Mouse (Mus musculus) CH12.LX (cell line): ENCODE data around the gene Elovl3. TPM values are rescaled to one million over a fixed set of nuclear protein-coding genes. Genes with fewer than 3 reads are reported as not detected.

Experiments
- DNase-seq: peaks from one replicate; pipeline ENCODE4 v3.0.0-alpha.2; 2013; ENCODE audit errors: extremely low read depth
- H3K27ac ChIP-seq: 2 replicates; pipeline ENCODE4 v1.5.1; 2012; ENCODE audit warnings: low read depth, mild to moderate bottlenecking, control low read depth, moderate library complexity; ENCODE audit not compliant: insufficient read depth
- H3K27me3 ChIP-seq: replicated peaks from 2 replicates; pipeline ENCODE3; 2012; ENCODE audit warnings: inconsistent platforms
- H3K36me3 ChIP-seq, 2 experiments: replicated peaks in 1 of 2; 2 replicates each; pipeline versions ENCODE3 to v1.6.1; 2012; ENCODE audit warnings: inconsistent platforms in 1 of 2, low read length in 1 of 2, mild to moderate bottlenecking in 1 of 2, mixed read lengths in 1 of 2, moderate library complexity in 1 of 2; ENCODE audit not compliant: control insufficient read depth in 1 of 2, insufficient read depth in 1 of 2
- H3K4me1 ChIP-seq, 2 experiments: 2 replicates each; pipeline ENCODE4 v1.6.1; 2012; ENCODE audit warnings: inconsistent platforms in 1 of 2, moderate library complexity in 1 of 2; ENCODE audit not compliant: insufficient read depth in 2 of 2, control insufficient read depth in 1 of 2
- H3K4me2 ChIP-seq: 2 replicates; pipeline ENCODE4 v1.6.1; 2012; ENCODE audit warnings: low read depth, mild to moderate bottlenecking, control low read depth; ENCODE audit not compliant: poor library complexity, insufficient read depth, severe bottlenecking
- H3K4me3 ChIP-seq, 3 experiments: fragments of 150-350 bp in 1 of 3; sonication (generic) in 1 of 3; replicated peaks in 1 of 3; 2 replicates each; pipeline versions ENCODE3 to v1.5.1; 2011 to 2012; ENCODE audit warnings: low read depth in 2 of 3, low read length in 2 of 3, mild to moderate bottlenecking in 2 of 3, moderate library complexity in 2 of 3, control low read depth in 1 of 3, improper control_type of control experiment in 1 of 3, inconsistent platforms in 1 of 3, mixed read lengths in 1 of 3; ENCODE audit not compliant: poor library complexity in 1 of 3
- H3K79me2 ChIP-seq: replicated peaks from 2 replicates; pipeline ENCODE4 v1.6.1; 2012; ENCODE audit warnings: mild to moderate bottlenecking, moderate library complexity; ENCODE audit not compliant: control insufficient read depth, poor library complexity, insufficient read depth, severe bottlenecking; ENCODE audit errors: extremely low read depth
- H3K9ac ChIP-seq: 2 replicates; pipeline ENCODE4 v1.6.1; 2012; ENCODE audit warnings: low read depth, mild to moderate bottlenecking, control low read depth, moderate library complexity; ENCODE audit not compliant: insufficient read depth
- H3K9me3 ChIP-seq: replicated peaks from 2 replicates; pipeline ENCODE3; 2012; ENCODE audit warnings: low read length, inconsistent platforms, mixed read lengths
- CHD2 ChIP-seq: IDR thresholded peaks from 2 replicates; pipeline ENCODE4 v1.6.1; 2011; ENCODE audit warnings: low read length, improper control_type of control experiment
- CTCF ChIP-seq, 2 experiments: IDR thresholded peaks in 1 of 2; conservative IDR thresholded peaks in 1 of 2; 2 replicates each; pipeline ENCODE4 v1.5.1; 2011 to 2012; ENCODE audit warnings: low read depth in 2 of 2, low read length in 2 of 2, improper control_type of control experiment in 1 of 2, inconsistent platforms in 1 of 2, mild to moderate bottlenecking in 1 of 2, moderate library complexity in 1 of 2
- E2F4 ChIP-seq: IDR thresholded peaks from 2 replicates; pipeline ENCODE4 v1.6.1; 2011; ENCODE audit warnings: low read depth, low read length, improper control_type of control experiment; ENCODE audit not compliant: insufficient replicate concordance
- ELF1 ChIP-seq: IDR thresholded peaks from 2 replicates; pipeline ENCODE4 v1.6.1; 2014; ENCODE audit warnings: low read depth, mild to moderate bottlenecking, inconsistent platforms, low read length, improper control_type of control experiment
- EP300 ChIP-seq: IDR thresholded peaks from 2 replicates; pipeline ENCODE4 v1.6.1; 2011; ENCODE audit warnings: low read length, improper control_type of control experiment
- GABPA ChIP-seq: IDR thresholded peaks from 2 replicates; pipeline ENCODE4 v1.6.1; 2012; ENCODE audit warnings: low read depth, low read length, improper control_type of control experiment, inconsistent platforms; ENCODE audit not compliant: insufficient replicate concordance
- HCFC1 ChIP-seq: IDR thresholded peaks from 2 replicates; pipeline ENCODE4 v1.6.1; 2012; ENCODE audit warnings: low read depth, mild to moderate bottlenecking, inconsistent platforms, low read length, improper control_type of control experiment
- IRF4 ChIP-seq: IDR thresholded peaks from 2 replicates; pipeline ENCODE4 v1.6.1; 2014; ENCODE audit warnings: low read depth, mild to moderate bottlenecking, inconsistent platforms, low read length, improper control_type of control experiment
- JUN ChIP-seq: IDR thresholded peaks from 2 replicates; pipeline ENCODE4 v1.6.1; 2011; ENCODE audit warnings: low read depth, mild to moderate bottlenecking, low read length, improper control_type of control experiment, moderate library complexity; ENCODE audit not compliant: insufficient read depth
- JUND ChIP-seq: conservative IDR thresholded peaks from 2 replicates; pipeline ENCODE4 v1.6.1; 2011; ENCODE audit warnings: low read depth, low read length, improper control_type of control experiment
- MAFK ChIP-seq: IDR thresholded peaks from 2 replicates; pipeline ENCODE4 v1.6.1; 2011; ENCODE audit warnings: low read length, improper control_type of control experiment; ENCODE audit not compliant: insufficient replicate concordance
- MAX ChIP-seq: IDR thresholded peaks from 2 replicates; pipeline ENCODE4 v1.6.1; 2011; ENCODE audit warnings: low read length, improper control_type of control experiment
- MAZ ChIP-seq: IDR thresholded peaks from 2 replicates; pipeline ENCODE4 v1.6.1; 2012; ENCODE audit warnings: low read depth, mild to moderate bottlenecking, inconsistent platforms, low read length, improper control_type of control experiment, moderate library complexity
- MEF2A ChIP-seq: IDR thresholded peaks from 2 replicates; pipeline ENCODE4 v1.6.1; 2014; ENCODE audit warnings: low read depth, mild to moderate bottlenecking, inconsistent platforms, low read length, improper control_type of control experiment, borderline replicate concordance
- MXI1 ChIP-seq: IDR thresholded peaks from 2 replicates; pipeline ENCODE4 v1.6.1; 2011; ENCODE audit warnings: mild to moderate bottlenecking, low read depth, low read length, improper control_type of control experiment
- NRF1 ChIP-seq: IDR thresholded peaks from 2 replicates; pipeline ENCODE4 v1.6.1; 2014; ENCODE audit warnings: low read depth, mild to moderate bottlenecking, inconsistent platforms, low read length, improper control_type of control experiment, moderate library complexity
- POLR2A ChIP-seq: IDR thresholded peaks from 2 replicates; pipeline ENCODE4 v1.6.1; 2011; ENCODE audit warnings: low read depth, mild to moderate bottlenecking, improper control_type of control experiment, low read length
- RCOR1 ChIP-seq: conservative IDR thresholded peaks from 2 replicates; pipeline ENCODE4 v1.6.1; 2012; ENCODE audit warnings: low read depth, mild to moderate bottlenecking, inconsistent platforms, low read length, improper control_type of control experiment
- SMC3 ChIP-seq: IDR thresholded peaks from 2 replicates; pipeline ENCODE4 v1.6.1; 2011; ENCODE audit warnings: low read depth, low read length, improper control_type of control experiment
- TCF12 ChIP-seq: IDR thresholded peaks from 2 replicates; pipeline ENCODE4 v1.6.1; 2014; ENCODE audit warnings: low read depth, mild to moderate bottlenecking, inconsistent platforms, low read length, improper control_type of control experiment
- USF1 ChIP-seq: IDR thresholded peaks from 2 replicates; pipeline ENCODE4 v1.6.1; 2014; ENCODE audit warnings: low read depth, mild to moderate bottlenecking, inconsistent platforms, low read length, improper control_type of control experiment
- USF2 ChIP-seq: conservative IDR thresholded peaks from 2 replicates; pipeline ENCODE4 v1.6.1; 2011; ENCODE audit warnings: low read depth, low read length, improper control_type of control experiment
- ZKSCAN1 ChIP-seq: IDR thresholded peaks from 2 replicates; pipeline ENCODE4 v1.6.1; 2012; ENCODE audit warnings: low read depth, inconsistent platforms, low read length, improper control_type of control experiment, borderline replicate concordance
- ZNF384 ChIP-seq: IDR thresholded peaks from 2 replicates; pipeline ENCODE4 v1.6.1; 2012; ENCODE audit warnings: low read depth, low read length, improper control_type of control experiment, inconsistent platforms
- dilution Hi-C: fragments of 300-500 bp; cut with MboI; formaldehyde crosslinking; loops from 2 replicates; pipeline ENCODE4 v1.14.3; 2020; ENCODE audit warnings: low sequenced_read_pairs; ENCODE audit not compliant: extremely low pct_unique_long_range_greater_than_20kb, extremely low pct_ligation_motif_present
- in situ Hi-C: fragments of 300-500 bp; cut with MboI; formaldehyde crosslinking; loops from 3 replicates; pipeline ENCODE4 v1.14.3; 2019; ENCODE audit warnings: low sequenced_read_pairs, low pct_ligation_motif_present, low pct_unique_long_range_greater_than_20kb, mixed read lengths
- polyA plus RNA-seq: library from polyadenylated mRNA; unstranded; fragments of >175 nt; gene quantifications from 2 replicates; pipeline ENCODE4 v1.2.1, GENCODE M21; 2012; ENCODE audit warnings: low read depth; ENCODE audit not compliant: insufficient read length
- total RNA-seq, 2 experiments: library from RNA; depleted of rRNA; stranded (reverse); fragments of 300-350 nt in 1 of 2; fragments of >200 nt in 1 of 2; gene quantifications; 2 replicates each; pipeline ENCODE4 v1.2.3; 2012 to 2014

Elovl3 gene
- total and polyA plus RNA-seq, 3 experiments: not detected

GRCm38 (mm10) chr19:46141091-46141490, 9.4 kb downstream of the Elovl3 start:
- DNase-seq: no peak
- dilution Hi-C loops: no loop called here
- Histone ChIP-seq H3K36me3 (no peaks in the 10 kb centered on the region), H3K27me3 (peaks cover 95% of the 10 kb centered on the region), H3K4me3 (no peak overlapping the region), H3K4me1 (peaks cover 0 to 15% of the 10 kb centered on the region in 2 experiments; a peak in 2 of 4 replicates), H3K9ac (no peak overlapping the region), H3K4me2 (no peak overlapping the region), H3K9me3 (no peaks in the 10 kb centered on the region), H3K79me2 (no peaks in the 10 kb centered on the region), H3K27ac (no peak overlapping the region)
- no peak for TF ChIP-seq RCOR1
- TF ChIP-seq JUND: no peak
- no peak for TF ChIP-seq NRF1
- in situ Hi-C loops: no loop called here

DNA sequence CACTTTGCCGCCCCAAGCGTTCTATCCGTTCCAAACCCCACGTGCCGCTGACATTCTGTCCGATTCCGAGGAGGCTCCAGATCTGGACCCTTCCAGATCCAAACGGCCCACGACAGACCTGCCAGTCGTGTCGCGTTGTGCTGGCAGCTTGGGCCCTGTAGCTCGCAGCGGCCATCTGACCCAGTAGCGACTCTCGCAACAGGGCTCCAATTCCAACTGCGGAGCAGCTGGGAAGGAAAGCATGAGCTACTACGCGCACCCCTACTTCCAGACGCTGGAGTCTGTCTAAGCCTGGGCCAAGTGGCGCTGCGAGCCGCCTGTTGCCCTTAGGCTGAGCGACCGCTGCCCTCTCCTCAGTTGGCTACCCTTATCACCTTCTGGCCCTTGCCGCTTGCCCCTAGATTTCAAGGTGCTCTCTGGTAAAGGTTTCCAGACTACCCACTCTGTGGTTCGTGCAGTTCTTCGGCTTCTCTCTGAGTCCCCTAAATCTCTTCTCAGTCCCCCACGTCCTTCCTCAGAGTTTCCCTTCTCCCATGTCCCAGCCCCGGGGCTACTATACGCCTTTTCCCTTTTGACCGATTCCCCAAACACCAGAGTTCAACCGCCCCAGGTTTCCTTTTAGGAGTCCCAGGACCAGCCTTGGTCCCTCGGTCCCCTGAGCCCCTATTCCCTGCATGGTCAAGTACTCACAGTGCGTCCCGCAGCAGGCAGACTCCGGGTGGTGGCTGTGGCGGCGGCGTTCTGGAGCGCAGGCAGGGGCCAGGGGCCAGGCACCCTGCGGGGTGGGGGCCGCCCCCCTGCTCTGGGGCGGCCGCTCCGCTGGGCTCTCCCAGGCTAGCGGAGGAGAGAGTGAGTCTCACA, 16.0 kb downstream of the Elovl3 start, which contains the start of gene Pitx3:
Gene Pitx3 (minus strand): TSS at position 816 of the 861 bp plus-strand sequence.
- Histone ChIP-seq H3K9me3 (peaks cover 3% of the 10 kb centered on the region), H3K27ac (no peak within 1 kb of the TSS), H3K36me3 (no peaks in the 10 kb centered on the region), H3K4me2 (peak within 1 kb of the TSS; percentile 87), H3K4me3 (peak within 1 kb of the TSS in 2 of 3 experiments; percentile 22 to 47), H3K79me2 (0 out of 2 replicates have a peak, but pooled peaks cover 2% of the 10 kb centered on the region)
- in situ Hi-C loops (no loop called here), dilution Hi-C loops (no loop called here)
- TF ChIP-seq SMC3: no peak
- TF ChIP-seq CTCF (conservative IDR thresholded peaks at IDR 0.05 in 1 of 2, IDR thresholded peaks at IDR 0.05 in 1 of 2; ENCODE audit: low read depth in 2 of 2, low read length in 2 of 2): no peak
- TF ChIP-seq ELF1: no peak
- TF ChIP-seq TCF12: no peak
- TF ChIP-seq, all 38 proteins: peak for 0
- no peak for DNase-seq
- Histone ChIP-seq H3K9ac (no peak within 1 kb of the TSS), H3K27me3 (peaks cover 80% of the 10 kb centered on the region), H3K4me1 (peaks cover 2 to 14% of the 10 kb centered on the region in 2 experiments; a peak in 2 of 4 replicates)

DNA sequence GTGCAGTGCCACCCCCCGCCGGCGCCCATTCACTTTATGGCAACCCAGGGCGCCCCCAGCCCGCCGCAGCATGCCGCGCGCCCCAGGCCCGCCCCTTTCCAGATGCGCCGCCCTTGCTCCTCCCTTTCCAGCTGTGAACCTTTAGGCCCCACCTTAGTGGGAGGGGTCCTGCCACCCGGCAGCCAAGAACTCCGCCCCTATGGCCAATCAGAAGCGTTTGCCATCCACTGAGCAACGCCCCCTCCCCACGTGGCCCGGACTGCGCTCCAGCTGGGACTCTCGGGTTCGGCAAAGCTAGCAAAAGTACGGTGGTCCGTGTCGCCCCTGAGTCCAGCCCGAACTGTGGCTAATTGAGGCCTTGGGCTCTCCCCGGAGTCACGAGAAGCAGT, 16.7 kb downstream of the Elovl3 start:
- H3K4me1 ChIP-seq: peaks cover 2 to 17% of the 10 kb centered on the region in 2 experiments; a peak in 3 of 4 replicates
- in situ Hi-C loops (no loop called here), dilution Hi-C loops (no loop called here)
- DNase-seq: peak; percentile 85
- H3K4me3 ChIP-seq: peak overlapping the region in 2 of 3 experiments; percentile 22 to 47
- H3K27ac ChIP-seq: no peak overlapping the region
- peaks cover 74% of the 10 kb centered on the region for H3K27me3 ChIP-seq
- H3K4me2 ChIP-seq: peak overlapping the region; percentile 87
- no peak overlapping the region for H3K9ac ChIP-seq
- peaks cover 8% of the 10 kb centered on the region; the same call in 1 of the 2 replicates for H3K79me2 ChIP-seq
- H3K9me3 ChIP-seq: peaks cover 3% of the 10 kb centered on the region
- H3K36me3 ChIP-seq: no peaks in the 10 kb centered on the region
- TF ChIP-seq JUND (no peak), USF1 (peak; percentile 76), E2F4 (no peak), IRF4 (no peak), CHD2 (no peak), MAFK (no peak), ZNF384 (no peak), GABPA (no peak), RCOR1 (no peak), SMC3 (no peak), POLR2A (no peak), JUN (no peak), MAX (peak; percentile 88), MEF2A (no peak), HCFC1 (no peak), EP300 (no peak), USF2 (peak; percentile 17; the same call in 1 of the 2 replicates), MAZ (no peak; the same call in 1 of the 2 replicates), ZKSCAN1 (no peak), MXI1 (peak; percentile 99)
